Mouse (Mus musculus) lung, postnatal 0 days (tissue): Measurements from ENCODE around the gene Mlycd.

Experiments
- CTCF ChIP-seq: IDR thresholded peaks from 2 replicates; pipeline ENCODE4 v1.5.1; 2016; ENCODE audit warnings: antibody characterized with exemption, mild to moderate bottlenecking
- EP300 ChIP-seq: IDR thresholded peaks from 2 replicates; pipeline ENCODE4 v1.6.1; 2016; ENCODE audit warnings: antibody characterized with exemption, mild to moderate bottlenecking, control low read depth

DNA sequence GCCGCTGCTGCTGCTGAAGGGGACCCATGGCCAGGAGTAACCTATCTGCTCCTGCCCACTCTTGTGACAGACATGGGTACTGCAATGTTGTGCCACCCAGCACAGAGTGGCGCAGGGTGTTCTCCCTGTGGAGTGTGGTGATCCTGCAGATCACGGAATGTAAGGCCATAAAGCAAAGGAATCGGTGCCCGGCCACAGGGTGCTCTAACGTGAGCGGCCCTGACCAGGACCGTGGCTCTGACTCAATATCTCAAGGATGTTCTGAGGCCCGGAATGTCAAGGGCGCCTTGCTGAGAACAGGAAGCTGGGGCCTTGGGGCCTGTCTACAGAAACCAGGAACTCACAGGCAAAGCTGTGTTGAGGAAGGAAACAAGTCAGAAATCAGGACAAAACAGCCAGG, 30.9 kb downstream of the Mlycd start:
- peak; percentile 59 for TF ChIP-seq CTCF
- no peak; the same call in 1 of the 2 replicates for TF ChIP-seq EP300
